Mouse (Mus musculus): ENCODE data around the gene Adamts1.
A peak's percentile ranks its signal among the peaks of the same experiment; 100 is the strongest.

Adamts1 gene

DNA sequence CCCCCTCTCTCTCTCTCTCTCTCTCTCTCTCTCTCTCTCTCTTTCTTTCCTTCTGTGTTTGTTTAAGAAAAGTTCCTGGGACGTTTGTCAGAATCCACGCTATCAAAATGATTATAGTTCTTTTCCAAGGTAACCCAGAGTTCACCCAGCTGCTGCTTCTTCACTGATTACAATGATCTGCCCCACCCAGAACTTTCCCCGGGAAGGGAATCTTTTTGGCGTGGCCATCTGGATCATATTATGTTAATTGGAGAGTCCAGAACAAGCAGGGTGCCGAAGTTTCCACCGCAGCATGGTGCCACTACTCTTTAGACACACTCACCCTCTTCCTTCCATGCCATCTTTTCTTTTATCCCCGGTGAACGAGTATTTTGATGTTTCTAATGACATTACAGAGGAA is 37.2 kb downstream of the Adamts1 start:
- no peak for DNase-seq (ENCODE audit: inconsistent age in 2 of 2, low spot score in 1 of 2)

DNA sequence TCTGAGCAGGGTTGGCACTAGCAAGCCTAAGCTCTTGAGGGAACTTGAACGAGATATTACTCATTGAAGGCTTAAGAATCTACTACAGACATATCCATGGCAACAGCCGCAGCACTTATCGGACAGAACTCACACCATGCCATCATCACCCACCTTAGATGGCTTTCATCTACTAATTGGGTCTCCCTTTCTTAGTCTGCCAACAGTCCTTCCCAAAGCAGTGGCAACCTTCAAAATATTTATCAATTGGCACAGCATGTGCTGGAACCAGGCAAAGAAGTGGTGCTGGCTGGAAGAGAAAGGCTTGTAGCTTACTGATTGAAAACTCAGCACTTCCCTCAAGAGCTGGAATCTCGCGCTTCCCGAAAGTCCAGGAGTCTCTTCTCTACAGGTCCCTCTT is 37.7 kb downstream of the Adamts1 start:
- DNase-seq (ENCODE audit: inconsistent age in 2 of 2, low spot score in 1 of 2): no peak

DNA sequence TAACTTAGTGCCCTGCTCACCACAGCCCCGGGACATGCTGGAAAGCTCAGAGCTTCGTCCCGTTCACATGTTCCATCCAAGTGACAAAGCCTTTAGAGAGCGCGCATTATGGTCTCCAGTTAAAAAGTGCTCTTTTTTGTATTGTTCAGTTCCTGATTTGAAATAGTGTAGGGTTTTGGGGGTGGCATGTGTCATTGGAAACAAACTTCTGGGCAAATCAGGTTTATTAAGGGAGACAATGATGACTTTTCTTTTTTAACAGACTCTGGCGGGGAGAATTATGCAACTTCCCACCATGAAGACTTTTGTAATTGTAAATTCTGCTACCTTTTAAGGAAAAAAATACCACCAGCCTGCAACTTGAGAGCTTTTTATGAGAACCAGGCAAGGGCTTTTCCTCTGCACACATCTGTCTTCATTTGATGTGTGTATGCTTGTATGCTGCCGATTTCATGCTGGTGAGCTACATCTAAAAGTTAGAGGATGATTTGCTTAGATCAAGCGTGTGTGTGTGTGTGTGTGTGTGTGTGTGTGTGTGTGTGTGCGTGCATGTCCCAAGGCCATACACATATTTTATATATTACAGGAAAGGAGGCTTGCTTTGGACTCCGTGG is 40.8 kb downstream of the Adamts1 start:
- no peak for DNase-seq (ENCODE audit: inconsistent age in 2 of 2, low spot score in 1 of 2)

DNA sequence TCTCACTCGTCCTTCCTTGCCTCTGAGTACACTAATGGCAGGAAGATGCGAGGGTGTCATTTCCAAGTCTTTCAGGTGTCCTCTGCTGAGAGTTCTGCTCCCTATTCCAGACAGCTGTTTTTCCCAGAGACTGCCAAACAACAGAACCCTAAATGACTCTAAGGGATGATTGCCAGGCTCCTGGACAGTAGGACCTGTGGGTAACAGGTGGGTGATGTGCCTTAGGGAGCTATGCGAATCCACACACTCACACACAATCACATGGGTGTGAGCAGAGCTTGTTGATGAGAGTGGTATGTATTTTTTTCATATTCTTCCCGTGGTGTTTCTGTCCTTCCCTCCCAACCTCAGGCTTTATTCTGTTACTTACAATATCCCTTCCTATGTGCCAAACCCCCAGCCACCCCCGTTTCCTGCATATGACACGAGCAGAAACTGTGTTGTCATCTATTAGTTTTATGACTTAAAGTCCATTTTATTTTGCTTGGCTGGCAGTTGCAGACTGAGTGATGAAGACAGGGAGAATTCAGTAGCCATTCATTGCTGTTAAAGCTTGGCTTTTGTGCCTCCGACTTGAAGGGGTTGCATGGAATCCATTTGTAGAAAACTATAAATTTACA is 41.8 kb downstream of the Adamts1 start:
- no peak for DNase-seq (ENCODE audit: inconsistent age in 2 of 2, low spot score in 1 of 2)

DNA sequence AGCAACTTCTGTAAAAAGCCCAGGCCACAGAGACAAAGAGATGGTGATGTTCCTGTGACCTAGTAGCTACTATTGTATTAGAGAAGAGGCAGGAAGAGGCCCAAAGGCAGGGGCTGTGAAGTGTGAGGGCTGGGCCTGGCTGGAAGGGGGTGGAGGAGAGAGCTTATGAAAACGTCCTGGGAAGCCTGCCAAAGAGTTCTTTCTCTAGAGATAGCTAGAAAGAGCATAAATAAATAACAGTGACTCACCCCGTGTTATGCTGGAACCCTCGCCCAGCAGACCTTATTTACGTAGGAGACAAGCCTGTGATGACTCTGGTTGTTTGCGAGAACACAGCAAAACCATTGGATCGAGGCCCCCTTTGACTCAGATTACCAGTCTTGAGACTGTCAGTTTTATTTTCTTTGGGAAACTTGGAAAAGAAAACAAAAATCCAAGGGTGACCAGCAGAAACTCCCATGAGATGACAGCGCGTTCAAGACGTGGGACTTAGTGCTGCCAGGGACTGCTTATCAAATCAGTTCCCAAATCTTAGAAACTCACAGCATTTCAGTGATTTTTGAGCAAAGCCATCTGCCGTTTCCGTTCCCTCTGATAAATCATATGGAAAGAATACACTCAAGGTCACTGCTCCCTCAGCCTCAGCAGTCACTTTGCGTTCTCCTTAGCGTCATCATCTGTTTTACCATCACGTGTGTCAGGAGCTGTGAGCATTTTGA is 46.7 kb downstream of the Adamts1 start:
- DNase-seq (ENCODE audit: inconsistent age in 2 of 2, low spot score in 1 of 2): peak; percentile 81 to 95

DNA sequence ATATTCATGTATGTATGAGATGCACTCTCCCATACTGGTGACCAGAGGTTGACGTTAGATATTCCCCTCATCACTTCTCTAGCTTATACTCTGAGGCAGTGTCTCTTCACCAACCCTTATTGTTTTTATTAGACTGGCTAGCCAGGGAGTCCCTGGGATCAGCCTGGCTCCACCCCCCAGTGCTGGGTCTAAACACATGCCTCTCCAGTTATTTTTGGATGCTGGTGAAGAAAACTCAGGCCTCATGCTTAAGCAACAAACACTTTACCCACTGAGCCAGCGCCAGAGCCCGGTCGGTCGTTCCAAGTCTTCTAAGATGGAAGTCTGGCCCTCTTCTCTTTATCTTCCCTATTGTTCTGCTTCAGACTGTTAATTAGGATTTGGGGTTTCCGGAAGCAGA is 53.6 kb downstream of the Adamts1 start:
- DNase-seq (ENCODE audit: inconsistent age in 2 of 2, low spot score in 1 of 2): no peak

DNA sequence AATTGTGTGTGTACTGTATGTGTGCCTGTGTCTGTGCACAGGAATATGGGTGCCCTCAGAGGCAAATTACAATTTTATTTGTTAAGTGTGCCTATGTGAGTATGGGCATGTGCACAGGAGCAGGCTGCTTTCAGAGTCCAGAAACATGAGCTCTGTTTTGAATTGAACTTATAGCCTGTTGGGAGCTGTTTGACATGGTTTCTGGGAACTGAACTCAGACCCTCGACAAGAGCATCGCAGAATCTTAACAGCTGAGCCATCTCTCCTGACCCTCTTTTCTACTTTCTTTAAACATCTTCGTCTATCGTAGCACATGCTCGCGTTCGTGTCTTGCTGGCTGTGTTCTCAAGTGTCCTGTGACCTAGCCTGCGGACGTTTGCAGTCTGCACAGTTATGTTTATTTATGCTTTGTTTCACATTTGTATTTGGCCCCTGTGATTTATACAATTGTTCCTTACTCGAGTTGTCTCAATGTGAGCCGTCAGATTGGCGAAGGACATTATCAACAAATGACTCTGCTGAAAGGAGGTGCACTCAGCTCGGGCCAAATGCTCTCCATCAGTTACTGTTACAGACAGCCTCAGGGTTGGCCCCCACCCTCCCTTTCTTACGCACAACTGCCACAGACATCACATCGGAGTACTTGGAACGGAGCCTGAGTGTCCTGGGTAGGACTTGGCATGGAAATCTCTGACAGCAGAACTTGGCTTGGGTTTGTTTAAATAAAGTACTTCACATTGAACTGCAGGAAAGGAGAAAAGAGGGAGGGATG is 55.1 kb downstream of the Adamts1 start:
- peak; percentile 83 to 91 for DNase-seq (ENCODE audit: inconsistent age in 2 of 2, low spot score in 1 of 2)

DNA sequence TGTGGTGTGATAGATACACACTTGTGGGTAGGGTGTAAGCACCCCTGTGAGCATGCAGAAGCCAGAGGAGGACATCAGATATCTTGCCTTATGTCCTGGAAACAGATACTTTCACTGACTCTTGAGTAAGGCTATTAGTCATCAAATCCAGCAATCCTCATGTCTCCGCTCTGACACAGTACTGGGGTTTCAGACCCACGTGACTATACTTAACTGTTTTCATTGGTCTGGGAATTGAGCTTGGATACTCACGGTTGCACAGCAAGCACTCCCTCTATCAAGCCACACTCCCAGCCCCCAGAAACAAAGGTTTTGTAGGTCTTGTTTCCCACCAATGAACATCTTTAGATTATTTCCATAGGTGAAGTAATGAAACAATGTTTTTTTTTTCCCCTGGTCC is 56.5 kb downstream of the Adamts1 start:
- DNase-seq (ENCODE audit: inconsistent age in 2 of 2, low spot score in 1 of 2): no peak
